Mouse (Mus musculus) liver, embryonic 14.5 days (tissue): ENCODE measurements at regions not wholly inside any gene's neighbourhood (a gene's known extent, or its start where the extent isn't known, plus 50 kb on each side); places are given as distances from the start of the nearest gene placed in this dataset.

Source experiments
- ATAC-seq: fragments of 200-750 bp; cut with Nextera tagmentation; 2 replicates; pipeline ENCODE4 v1.8.0; 2017; ENCODE audit warnings: moderate number of reproducible peaks, mild to moderate bottlenecking, moderate library complexity; ENCODE audit not compliant: insufficient read depth
- DNase-seq, 3 experiments: peaks; one replicate each; pipeline ENCODE4 v3.0.0-alpha.2; 2012 to 2013; ENCODE audit warnings: low read depth in 3 of 3, low spot score in 3 of 3
- H3K27ac ChIP-seq: fragments of 300-500 bp; sonication (generic); 2 replicates; pipeline ENCODE4 v1.5.1; 2014; ENCODE audit warnings: moderate library complexity, mild to moderate bottlenecking, control low read depth, inconsistent platforms
- H3K27me3 ChIP-seq: fragments of 300-500 bp; sonication (generic); 2 replicates; pipeline ENCODE4 v1.6.1; 2014; ENCODE audit warnings: mild to moderate bottlenecking, low read length, moderate library complexity; ENCODE audit not compliant: control insufficient read depth, insufficient read depth
- H3K36me3 ChIP-seq: fragments of 300-500 bp; sonication (generic); replicated peaks from 2 replicates; pipeline ENCODE4 v1.6.1; 2014; ENCODE audit warnings: low read depth; ENCODE audit not compliant: control insufficient read depth, insufficient read depth
- H3K4me1 ChIP-seq, 2 experiments: fragments of 200-500 bp in 1 of 2; fragments of 300-500 bp in 1 of 2; sonication (generic) in 1 of 2; replicated peaks; 2 replicates each; pipeline ENCODE4 v1.6.1; 2012 to 2014; ENCODE audit warnings: antibody characterized with exemption in 1 of 2, inconsistent platforms in 1 of 2, low read length in 1 of 2; ENCODE audit not compliant: control insufficient read depth in 2 of 2, insufficient read depth in 2 of 2
- H3K4me2 ChIP-seq: fragments of 300-500 bp; sonication (generic); 2 replicates; pipeline ENCODE4 v1.6.1; 2014; ENCODE audit warnings: low read depth, mild to moderate bottlenecking, control low read depth, moderate library complexity
- H3K4me3 ChIP-seq, 2 experiments: fragments of 200-500 bp in 1 of 2; fragments of 300-500 bp in 1 of 2; sonication (generic) in 1 of 2; 2 replicates each; pipeline ENCODE4 v1.5.1; 2012 to 2014; ENCODE audit warnings: low read depth in 2 of 2, low read length in 2 of 2, mild to moderate bottlenecking in 2 of 2, control low read depth in 1 of 2, inconsistent platforms in 1 of 2, moderate library complexity in 1 of 2; ENCODE audit not compliant: insufficient read depth in 1 of 2
- H3K9ac ChIP-seq: fragments of 300-500 bp; sonication (generic); replicated peaks from 2 replicates; pipeline ENCODE4 v1.6.1; 2014; ENCODE audit warnings: mild to moderate bottlenecking, control low read depth, moderate library complexity
- H3K9me3 ChIP-seq: fragments of 300-500 bp; sonication (generic); 2 replicates; pipeline ENCODE4 v1.6.1; 2016; ENCODE audit warnings: low read length, mixed read lengths; ENCODE audit not compliant: control insufficient read depth
- CTCF ChIP-seq: IDR thresholded peaks from 2 replicates; pipeline ENCODE4 v1.5.1; 2016; ENCODE audit warnings: antibody characterized with exemption, low read depth, control low read depth
- EP300 ChIP-seq: IDR thresholded peaks from 2 replicates; pipeline ENCODE4 v1.6.1; 2016; ENCODE audit warnings: antibody characterized with exemption, low read depth
- WGBS: fragments of 180-500 bp; shearing (Covaris S2); extraction: QIAGEN DNeasy Blood & Tissue Kit; methylation state at CpG from one replicate; pipeline ENCODE4 v1.1.7; 2014; ENCODE audit not compliant: insufficient replicate concordance; 5-methylcytosine and 5-hydroxymethylcytosine counted together

DNA sequence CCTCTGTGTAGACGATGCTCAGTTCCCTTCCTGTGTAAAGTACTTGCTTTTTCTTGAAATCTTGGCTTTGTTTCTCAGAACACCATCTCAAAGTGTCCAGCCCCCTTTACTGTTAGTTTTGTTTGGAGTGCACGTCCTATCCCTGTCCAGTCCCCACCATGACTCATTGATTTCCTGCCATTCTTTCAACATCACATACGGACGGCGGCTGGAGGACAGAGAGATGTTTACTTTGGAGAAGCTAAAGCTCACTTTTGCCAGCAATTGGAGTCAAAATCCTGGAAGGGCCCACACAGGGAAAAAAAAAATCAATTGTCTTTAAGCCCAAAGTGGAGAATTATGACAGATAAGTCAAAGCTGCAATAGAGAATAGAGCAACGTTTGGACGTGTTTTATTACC, 51.8 kb downstream of the Gm5426 start:
- ATAC-seq (no peak), DNase-seq (peak in 1 of 3 experiments; percentile 12)
- Histone ChIP-seq H3K4me1 (peaks cover 0 to 10% of the 10 kb centered on the region in 2 experiments; a peak in 2 of 4 replicates), H3K9me3 (no peaks in the 10 kb centered on the region), H3K9ac (no peak overlapping the region), H3K27me3 (no peaks in the 10 kb centered on the region), H3K4me3 (no peak overlapping the region), H3K27ac (no peak overlapping the region), H3K4me2 (peak overlapping the region; percentile 15; the same call in 1 of the 2 replicates), H3K36me3 (no peaks in the 10 kb centered on the region)
- no peak for TF ChIP-seq EP300
- TF ChIP-seq CTCF, result no peak
- WGBS, result 41% methylated on average over 7 of the region's 7 CpGs

DNA sequence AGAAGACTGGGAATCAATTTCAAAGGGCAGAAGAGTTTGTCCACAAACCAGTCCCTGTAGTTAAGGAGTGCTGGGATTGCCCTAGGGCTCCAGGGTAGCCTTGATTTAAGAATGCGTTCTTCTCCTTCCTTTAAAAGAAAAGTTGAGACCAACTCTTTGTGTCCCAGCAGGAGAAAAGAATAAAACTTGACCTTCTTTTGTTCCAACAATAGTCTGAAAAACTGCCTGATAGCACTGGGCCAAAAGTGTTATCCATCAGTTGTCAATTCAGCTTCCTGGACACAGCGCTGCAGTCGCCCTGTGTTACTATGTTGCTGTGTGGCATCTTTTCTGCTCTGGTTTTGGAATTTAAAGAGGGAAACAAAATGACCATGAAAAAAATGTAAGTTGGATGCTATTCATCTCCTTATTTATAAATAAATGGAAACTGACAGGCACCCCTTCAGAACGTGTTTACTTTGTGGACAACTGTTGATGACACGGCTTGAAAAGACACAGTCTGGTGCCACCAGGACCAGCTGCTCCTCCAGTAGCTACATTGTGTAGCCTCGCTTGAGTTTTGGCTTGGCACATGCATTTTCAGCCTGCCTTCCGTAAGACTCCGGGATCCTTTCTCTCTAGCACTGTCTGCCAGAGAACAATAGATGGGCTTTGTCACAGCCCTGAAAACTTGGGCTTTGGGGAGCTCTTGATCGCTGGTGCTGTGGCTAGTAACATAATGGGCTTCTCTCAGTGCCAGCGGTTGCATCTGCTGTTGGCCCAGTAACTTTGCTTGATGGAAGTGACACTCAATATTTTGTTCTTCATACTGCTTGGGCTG, 54.0 kb downstream of the Gm5426 start:
- no peak for ATAC-seq
- H3K4me3 ChIP-seq, result no peak overlapping the region
- no peak overlapping the region for H3K9ac ChIP-seq
- DNase-seq, result no peak
- H3K4me2 ChIP-seq, result no peak overlapping the region
- no peaks in the 10 kb centered on the region for H3K27me3 ChIP-seq
- WGBS, result 63% methylated on average over 10 of the region's 10 CpGs
- H3K9me3 ChIP-seq, result no peaks in the 10 kb centered on the region
- H3K27ac ChIP-seq, result no peak overlapping the region
- H3K4me1 ChIP-seq, result peaks cover 0 to 10% of the 10 kb centered on the region in 2 experiments; a peak in 2 of 4 replicates
- no peaks in the 10 kb centered on the region for H3K36me3 ChIP-seq
- TF ChIP-seq CTCF, result no peak
- no peak for TF ChIP-seq EP300

DNA sequence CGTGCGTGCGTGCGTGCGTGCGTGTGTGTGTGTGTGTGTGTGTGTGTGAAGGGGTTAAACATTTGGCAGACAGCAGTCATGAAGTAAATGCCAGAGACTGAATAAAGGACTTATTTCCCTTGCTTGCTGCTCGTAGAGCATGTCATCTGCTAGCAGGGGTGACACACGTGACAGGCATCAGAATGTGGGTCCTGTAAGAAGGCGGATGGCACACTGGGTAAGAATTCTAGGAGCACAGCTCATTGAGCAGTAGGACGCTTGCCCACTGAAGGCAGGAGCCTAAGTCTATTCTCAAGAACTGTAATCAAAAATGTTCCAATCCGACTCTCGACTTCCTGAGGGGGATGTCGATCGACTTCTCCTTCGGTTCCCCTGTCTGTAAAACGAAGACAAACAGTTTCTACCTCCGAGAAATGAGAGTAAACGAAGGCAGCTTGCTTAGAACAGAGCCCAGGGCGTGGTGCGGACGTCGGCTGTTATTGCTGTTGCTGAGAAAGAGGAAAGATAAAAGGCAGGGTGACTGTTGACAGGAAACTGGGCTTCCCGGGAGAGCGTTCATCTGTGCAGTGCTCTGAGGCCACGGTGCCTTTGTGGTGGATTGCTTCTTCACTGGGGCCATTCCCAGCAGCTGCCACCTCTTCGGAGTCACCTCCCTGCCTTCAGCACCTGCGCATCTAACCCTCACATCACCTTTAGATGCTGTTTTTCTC, 64.7 kb downstream of the Gm5426 start:
- no peak overlapping the region for H3K4me3 ChIP-seq
- no peaks in the 10 kb centered on the region for H3K9me3 ChIP-seq
- H3K9ac ChIP-seq, result no peak overlapping the region; the same call in 1 of the 2 replicates
- no peaks in the 10 kb centered on the region for H3K27me3 ChIP-seq
- TF ChIP-seq EP300, result no peak
- TF ChIP-seq CTCF, result no peak
- H3K27ac ChIP-seq, result no peak overlapping the region
- no peaks in the 10 kb centered on the region for H3K36me3 ChIP-seq
- WGBS, result 35% methylated on average over 27 of the region's 27 CpGs
- peak overlapping the region; percentile 50 for H3K4me2 ChIP-seq
- DNase-seq (no peak), ATAC-seq (peak; percentile 59; the same call in 1 of the 2 replicates)
- peaks cover 10 to 29% of the 10 kb centered on the region in 2 experiments for H3K4me1 ChIP-seq

DNA sequence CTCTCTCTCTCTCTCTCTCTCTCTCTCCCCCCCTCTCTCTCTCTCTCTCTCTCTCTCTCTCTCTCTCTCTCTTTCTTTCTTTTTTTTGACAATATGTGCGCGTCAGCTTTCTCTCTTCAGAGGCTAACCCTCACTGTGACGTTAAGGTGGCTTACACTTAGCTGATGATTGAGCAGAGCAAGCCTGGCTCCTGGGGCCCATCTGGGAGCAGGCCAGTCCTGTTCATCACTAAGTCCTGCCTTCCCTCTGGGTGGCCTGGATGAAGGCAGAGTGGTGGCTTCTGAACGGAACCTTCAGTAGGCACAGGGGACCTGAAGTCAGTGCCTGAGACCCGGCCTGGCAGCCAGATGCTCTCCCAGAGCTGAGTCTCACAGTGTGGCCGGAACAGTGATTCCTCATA, 65.5 kb downstream of the Gm5426 start:
- Histone ChIP-seq H3K4me3 (no peak overlapping the region), H3K27me3 (no peaks in the 10 kb centered on the region), H3K9me3 (no peaks in the 10 kb centered on the region), H3K27ac (no peak overlapping the region), H3K36me3 (no peaks in the 10 kb centered on the region), H3K9ac (no peak overlapping the region), H3K4me2 (no peak overlapping the region), H3K4me1 (peaks cover 10 to 30% of the 10 kb centered on the region in 2 experiments)
- ATAC-seq, result no peak
- TF ChIP-seq CTCF, result no peak
- TF ChIP-seq EP300, result no peak
- DNase-seq, result no peak
- 43% methylated on average over 6 of the region's 6 CpGs for WGBS

DNA sequence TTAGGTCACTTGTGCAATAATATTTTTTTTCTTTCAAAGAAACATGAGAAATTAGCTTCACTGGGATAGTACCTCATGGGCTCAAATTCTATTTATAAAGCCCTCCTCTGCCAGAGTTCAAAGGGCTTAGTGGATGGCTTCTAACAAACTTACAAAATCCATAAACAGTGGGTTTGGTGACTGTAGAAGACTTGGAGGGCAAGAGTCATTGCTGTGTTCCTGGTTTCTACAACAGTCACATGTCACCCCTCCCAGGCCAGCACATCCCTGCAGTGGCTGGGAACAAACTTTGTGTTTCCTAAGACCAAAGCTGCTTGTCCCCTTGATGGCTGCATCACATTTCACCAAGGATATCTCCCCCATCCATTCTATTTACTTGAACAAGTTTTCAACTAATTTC, 66.5 kb downstream of the Gm5426 start:
- TF ChIP-seq CTCF (no peak), EP300 (no peak)
- Histone ChIP-seq H3K4me1 (peaks cover 10 to 33% of the 10 kb centered on the region in 2 experiments), H3K36me3 (no peaks in the 10 kb centered on the region), H3K27ac (no peak overlapping the region), H3K9ac (no peak overlapping the region), H3K9me3 (no peaks in the 10 kb centered on the region), H3K4me2 (no peak overlapping the region), H3K4me3 (no peak overlapping the region), H3K27me3 (no peaks in the 10 kb centered on the region)
- ATAC-seq (no peak), DNase-seq (no peak)
